Mouse (Mus musculus) left cerebral cortex, postnatal 14 days (tissue): ENCODE results near the gene Srp9. TPM values are rescaled to one million over a fixed set of nuclear protein-coding genes. Genes with fewer than 3 reads are reported as not detected.

Experiments
- total RNA-seq, 2 experiments: library from RNA; stranded (reverse); gene quantifications; 2 replicates each; pipeline ENCODE4 v1.2.3; 2021

Srp9 gene
- total RNA-seq, 2 experiments from 2014 or later, result 55.2 to 57.1 TPM

Other genes with a start within 250 kb of the Srp9 start
- gene Enah, start 104.7 kb upstream of the Srp9 start, total RNA-seq, result 100 to 1,000 TPM; 137 to 151 TPM
- not detected for gene Vmn1r1, start 39.7 kb downstream of the Srp9 start, total RNA-seq
- 10 to 100 TPM; 68.5 to 75.1 TPM for gene Degs1, start 158.1 kb downstream of the Srp9 start, total RNA-seq
- 10 to 100 TPM; 46.9 to 47.5 TPM for gene Fbxo28, start 216.9 kb downstream of the Srp9 start, total RNA-seq